Mouse (Mus musculus) hindbrain, embryonic 13.5 days (tissue): Measurements from ENCODE around the gene Gm20538. TPM values are rescaled to one million over a fixed set of nuclear protein-coding genes. Genes with fewer than 3 reads are reported as not detected.

Experiments used
- ATAC-seq: fragments of 200-750 bp; cut with Nextera tagmentation; 2 replicates; pipeline ENCODE4 v1.8.0; 2017; ENCODE audit warnings: moderate TSS enrichment; ENCODE audit not compliant: low FRiP score
- H3K27ac ChIP-seq: fragments of 300-500 bp; sonication (generic); 2 replicates; pipeline ENCODE4 v1.5.1; 2015; ENCODE audit warnings: inconsistent platforms, mild to moderate bottlenecking, moderate library complexity
- H3K27me3 ChIP-seq: fragments of 300-500 bp; sonication (generic); 2 replicates; pipeline ENCODE4 v1.6.1; 2015; ENCODE audit warnings: mild to moderate bottlenecking, inconsistent platforms
- H3K36me3 ChIP-seq: fragments of 300-500 bp; sonication (generic); 2 replicates; pipeline ENCODE4 v1.6.1; 2015; ENCODE audit warnings: mild to moderate bottlenecking, inconsistent platforms
- H3K4me1 ChIP-seq: fragments of 300-500 bp; sonication (generic); replicated peaks from 2 replicates; pipeline ENCODE4 v1.6.1; 2015; ENCODE audit warnings: inconsistent platforms
- H3K4me2 ChIP-seq: fragments of 300-500 bp; sonication (generic); 2 replicates; pipeline ENCODE4 v1.6.1; 2015; ENCODE audit warnings: inconsistent platforms, mild to moderate bottlenecking, moderate library complexity
- H3K4me3 ChIP-seq: fragments of 300-500 bp; sonication (generic); 2 replicates; pipeline ENCODE4 v1.5.1; 2015; ENCODE audit warnings: mild to moderate bottlenecking, inconsistent platforms
- H3K9ac ChIP-seq: fragments of 300-500 bp; sonication (generic); 2 replicates; pipeline ENCODE4 v1.6.1; 2015; ENCODE audit warnings: mild to moderate bottlenecking, inconsistent platforms
- H3K9me3 ChIP-seq: fragments of 300-500 bp; sonication (generic); 2 replicates; pipeline ENCODE4 v1.6.1; 2016; ENCODE audit warnings: inconsistent platforms
- WGBS: fragments of 180-500 bp; shearing (Covaris S2); methylation state at CpG from one replicate; pipeline ENCODE4 v1.1.7; 2015; 5-methylcytosine and 5-hydroxymethylcytosine counted together
- polyA plus RNA-seq: library from polyadenylated mRNA; unstranded; fragments of >200 nt; fragmentation: Nextera tagmentation; extraction: Ambion mirVana; gene quantifications from 2 replicates; pipeline ENCODE4 v1.2.1, GENCODE M21; 2015

Gm20538 gene
- polyA plus RNA-seq, 1 experiment from 2014 or later, result not detected

- H3K27ac ChIP-seq, result peak within 1 kb of the TSS; percentile 84
- peak within 1 kb of the TSS; percentile 74 for H3K4me3 ChIP-seq
- peak within 1 kb of the TSS; percentile 89 for H3K4me2 ChIP-seq
- peaks cover 32% of the 10 kb centered on the region for H3K4me1 ChIP-seq
- H3K27me3 ChIP-seq, result peaks cover 16% of the 10 kb centered on the region
- peak; percentile 98 for ATAC-seq
- H3K9me3 ChIP-seq, result no peaks in the 10 kb centered on the region
- WGBS, result 0% methylated on average over 33 of the region's 33 CpGs
- peak within 1 kb of the TSS; percentile 85 for H3K9ac ChIP-seq
- H3K36me3 ChIP-seq, result peaks cover 27% of the 10 kb centered on the region
Observed at GRCm38 (mm10) chr19:44562652-44563206, 10.1 kb upstream of the Gm20538 start, which contains the start of gene Hif1an. TSS of gene Hif1an (plus strand) at chr19:44562850.

GRCm38 (mm10) chr19:44554861-44555590 lies 2.4 kb upstream of the Gm20538 start, which contains the start of gene Ndufb8:
TSS of gene Ndufb8 (minus strand) at chr19:44555440.
- peak; percentile 81 for ATAC-seq
- 0% methylated on average over 50 of the region's 50 CpGs for WGBS

GRCm38 (mm10) chr19:44554490-44554860 lies 1.8 kb upstream of the Gm20538 start:
- Histone ChIP-seq H3K9ac (peak overlapping the region; percentile 91), H3K9me3 (no peaks in the 10 kb centered on the region), H3K4me2 (peak overlapping the region; percentile 91), H3K27ac (peak overlapping the region; percentile 86), H3K4me1 (peaks cover 39% of the 10 kb centered on the region), H3K4me3 (peak overlapping the region; percentile 84), H3K27me3 (peaks cover 15% of the 10 kb centered on the region), H3K36me3 (peaks cover 41% of the 10 kb centered on the region)
- no peak for ATAC-seq
- 7% methylated on average over 8 of the region's 8 CpGs for WGBS

More at GRCm38 (mm10) chr19:44554861-44555590, 2.4 kb upstream of the Gm20538 start, which contains the start of gene Ndufb8:
- Histone ChIP-seq H3K4me3 (peak within 1 kb of the TSS; percentile 84), H3K4me1 (peaks cover 37% of the 10 kb centered on the region), H3K9ac (peak within 1 kb of the TSS; percentile 91), H3K27ac (peak within 1 kb of the TSS; percentile 86), H3K4me2 (peak within 1 kb of the TSS; percentile 91), H3K36me3 (peaks cover 35% of the 10 kb centered on the region), H3K9me3 (no peaks in the 10 kb centered on the region), H3K27me3 (peaks cover 15% of the 10 kb centered on the region)

GRCm38 (mm10) chr19:44553286-44553685 lies 655 bp upstream of the Gm20538 start:
- Histone ChIP-seq H3K27ac (no peak overlapping the region), H3K4me2 (peak overlapping the region; percentile 91), H3K9ac (0 out of 2 replicates have a peak overlapping the region, but pooled peaks have one; percentile 5), H3K4me1 (peaks cover 39% of the 10 kb centered on the region), H3K4me3 (peak overlapping the region; percentile 84; the same call in 1 of the 2 replicates), H3K9me3 (no peaks in the 10 kb centered on the region), H3K27me3 (peaks cover 7% of the 10 kb centered on the region), H3K36me3 (peaks cover 53% of the 10 kb centered on the region)
- no peak for ATAC-seq
- WGBS, result 97% methylated on average over 4 of the region's 4 CpGs

- Histone ChIP-seq H3K4me3 (peak within 1 kb of the TSS; percentile 45), H3K27ac (no peak within 1 kb of the TSS), H3K36me3 (peaks cover 28% of the 10 kb centered on the region), H3K4me1 (peaks cover 13% of the 10 kb centered on the region), H3K27me3 (peaks cover 31% of the 10 kb centered on the region), H3K9ac (peak within 1 kb of the TSS; percentile 74), H3K9me3 (no peaks in the 10 kb centered on the region), H3K4me2 (peak within 1 kb of the TSS; percentile 71)
- WGBS, result 1% methylated on average over 47 of the region's 47 CpGs
- ATAC-seq, result peak; percentile 52
Observed at GRCm38 (mm10) chr19:44545321-44546041, 7.2 kb downstream of the Gm20538 start, which contains the start of gene Sec31b. TSS of gene Sec31b (minus strand) at chr19:44545864.

- H3K4me2 ChIP-seq, result peak overlapping the region; percentile 71
- 2% methylated on average over 13 of the region's 13 CpGs for whole genome bisulfite sequencing
- H3K27ac ChIP-seq, result no peak overlapping the region
- H3K36me3 ChIP-seq, result peaks cover 21% of the 10 kb centered on the region
- no peak for ATAC-seq
- no peak overlapping the region for H3K9ac ChIP-seq
- H3K27me3 ChIP-seq, result peaks cover 31% of the 10 kb centered on the region
- peaks cover 8% of the 10 kb centered on the region for H3K4me1 ChIP-seq
- peak overlapping the region; percentile 45; the same call in 1 of the 2 replicates for H3K4me3 ChIP-seq
- 0 out of 2 replicates have a peak, but pooled peaks cover 5% of the 10 kb centered on the region for H3K9me3 ChIP-seq
Observed at GRCm38 (mm10) chr19:44544775-44545174, 7.9 kb downstream of the Gm20538 start.

GRCm38 (mm10) chr19:44544372-44544771 lies 8.3 kb downstream of the Gm20538 start:
- Histone ChIP-seq H3K9ac (no peak overlapping the region), H3K27me3 (peaks cover 31% of the 10 kb centered on the region), H3K4me2 (peak overlapping the region; percentile 71; the same call in 1 of the 2 replicates), H3K4me3 (no peak overlapping the region), H3K4me1 (peaks cover 8% of the 10 kb centered on the region), H3K9me3 (0 out of 2 replicates have a peak, but pooled peaks cover 6% of the 10 kb centered on the region), H3K36me3 (peaks cover 17% of the 10 kb centered on the region), H3K27ac (no peak overlapping the region)
- WGBS, result 61% methylated on average over 10 of the region's 10 CpGs
- no peak for ATAC-seq

GRCm38 (mm10) chr19:44542694-44543178 lies 9.9 kb downstream of the Gm20538 start:
- H3K4me2 ChIP-seq, result no peak overlapping the region
- WGBS, result 90% methylated on average over 8 of the region's 8 CpGs
- peaks cover 31% of the 10 kb centered on the region for H3K27me3 ChIP-seq
- H3K36me3 ChIP-seq, result peaks cover under 1% of the 10 kb centered on the region; the same call in 1 of the 2 replicates
- 0 out of 2 replicates have a peak, but pooled peaks cover 6% of the 10 kb centered on the region for H3K9me3 ChIP-seq
- no peak for ATAC-seq
- H3K9ac ChIP-seq, result no peak overlapping the region
- no peak overlapping the region for H3K4me3 ChIP-seq
- H3K27ac ChIP-seq, result no peak overlapping the region
- H3K4me1 ChIP-seq, result peaks cover 8% of the 10 kb centered on the region

- Histone ChIP-seq H3K9ac (no peak overlapping the region), H3K4me1 (no peaks in the 10 kb centered on the region), H3K4me3 (no peak overlapping the region), H3K27me3 (peaks cover 14% of the 10 kb centered on the region), H3K9me3 (0 out of 2 replicates have a peak, but pooled peaks cover 6% of the 10 kb centered on the region), H3K36me3 (no peaks in the 10 kb centered on the region), H3K27ac (no peak overlapping the region), H3K4me2 (no peak overlapping the region)
- no peak for ATAC-seq
- WGBS, result 90% methylated on average over 8 of the region's 8 CpGs
Observed at GRCm38 (mm10) chr19:44537416-44537815, 15.2 kb downstream of the Gm20538 start.

GRCm38 (mm10) chr19:44535376-44535775 lies 17.3 kb downstream of the Gm20538 start:
- Histone ChIP-seq H3K9ac (no peak overlapping the region), H3K27ac (no peak overlapping the region), H3K36me3 (no peaks in the 10 kb centered on the region), H3K4me2 (no peak overlapping the region), H3K4me3 (no peak overlapping the region), H3K4me1 (no peaks in the 10 kb centered on the region), H3K27me3 (peaks cover 29% of the 10 kb centered on the region), H3K9me3 (0 out of 2 replicates have a peak, but pooled peaks cover 6% of the 10 kb centered on the region)
- 31% methylated on average over 3 of the region's 3 CpGs for WGBS
- ATAC-seq, result no peak

GRCm38 (mm10) chr19:44530018-44530417 lies 22.6 kb downstream of the Gm20538 start:
- Histone ChIP-seq H3K36me3 (no peaks in the 10 kb centered on the region), H3K9me3 (no peaks in the 10 kb centered on the region), H3K4me3 (no peak overlapping the region), H3K4me1 (no peaks in the 10 kb centered on the region), H3K27me3 (peaks cover 37% of the 10 kb centered on the region), H3K27ac (no peak overlapping the region), H3K4me2 (no peak overlapping the region), H3K9ac (no peak overlapping the region)
- WGBS, result 82% methylated on average over 6 of the region's 6 CpGs
- ATAC-seq, result no peak
